Mouse (Mus musculus): ENCODE measurements around the gene Klhl2. TPM values are rescaled to one million over a fixed set of nuclear protein-coding genes. Genes with fewer than 3 reads are reported as not detected.

The Klhl2 gene
- polyA plus RNA-seq, 1 experiment from 2014 or later: 16.3 TPM

- no peak for ATAC-seq
- no peak overlapping the region for H3K9ac ChIP-seq (ENCODE audit: low read depth, low read length)
- H3K4me1 ChIP-seq (ENCODE audit: control insufficient read depth, insufficient read depth, low read depth, low read length): peaks cover 16% of the 10 kb centered on the region
- WGBS: 87% methylated on average over 8 of the region's 8 CpGs
- no peak overlapping the region for H3K4me3 ChIP-seq (ENCODE audit: low read length)
- H3K27me3 ChIP-seq (replicated peaks; ENCODE audit: control insufficient read depth, insufficient read depth, low read length): no peaks in the 10 kb centered on the region
- H3K9me3 ChIP-seq (ENCODE audit: control insufficient read depth, low read length): no peaks in the 10 kb centered on the region
- peaks cover 4% of the 10 kb centered on the region for H3K36me3 ChIP-seq (ENCODE audit: control insufficient read depth, insufficient read depth, low read length)
- H3K27ac ChIP-seq (ENCODE audit: low read depth, low read length): 0 out of 2 replicates have a peak overlapping the region, but pooled peaks have one; percentile 12
- no peak overlapping the region for H3K4me2 ChIP-seq (ENCODE audit: low read length)
These were observed 114.7 kb downstream of the Klhl2 start for GRCm38 (mm10) chr8:64735161-64735560.

- H3K27ac ChIP-seq (ENCODE audit: low read depth, low read length): peak within 1 kb of the TSS; percentile 95
- peak; percentile 99 for ATAC-seq
- H3K4me1 ChIP-seq (ENCODE audit: control insufficient read depth, insufficient read depth, low read depth, low read length): peaks cover 26% of the 10 kb centered on the region
- H3K4me2 ChIP-seq (ENCODE audit: low read length): peak within 1 kb of the TSS; percentile 74
- H3K27me3 ChIP-seq (replicated peaks; ENCODE audit: control insufficient read depth, insufficient read depth, low read length): no peaks in the 10 kb centered on the region
- no peaks in the 10 kb centered on the region for H3K9me3 ChIP-seq (ENCODE audit: control insufficient read depth, low read length)
- under 1% methylated on average over 52 of the region's 60 CpGs for WGBS
- peaks cover 7% of the 10 kb centered on the region for H3K36me3 ChIP-seq (ENCODE audit: control insufficient read depth, insufficient read depth, low read length)
- H3K9ac ChIP-seq (ENCODE audit: low read depth, low read length): peak within 1 kb of the TSS; percentile 87
- H3K4me3 ChIP-seq (ENCODE audit: low read length): peak within 1 kb of the TSS; percentile 85
These were observed 116.4 kb downstream of the Klhl2 start, which contains the start of gene Msmo1 for GRCm38 (mm10) chr8:64733271-64733943. Gene Msmo1 (minus strand): TSS chr8:64733792.

DNA sequence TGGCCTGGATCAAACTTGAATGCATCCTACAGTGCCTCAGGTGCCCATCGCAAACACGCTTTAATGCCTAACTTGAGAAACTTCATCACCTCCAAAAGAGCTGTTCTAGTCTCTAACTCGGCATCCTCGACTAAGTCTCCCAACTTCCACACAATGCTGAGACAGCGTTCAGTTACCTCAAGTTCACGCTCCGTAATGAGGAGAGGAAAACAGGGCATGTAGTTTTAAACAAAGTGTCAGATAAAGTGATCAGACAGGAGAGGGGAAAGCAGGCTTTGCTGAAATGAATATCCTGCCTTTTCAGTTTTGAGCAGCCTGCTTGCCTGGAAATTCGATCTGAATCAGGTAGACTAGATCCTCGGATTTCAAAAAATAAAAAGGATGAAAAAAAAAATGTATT lies 117.2 kb downstream of the Klhl2 start:
- peak overlapping the region; percentile 74 for H3K4me2 ChIP-seq (ENCODE audit: low read length)
- H3K4me1 ChIP-seq (ENCODE audit: control insufficient read depth, insufficient read depth, low read depth, low read length): peaks cover 28% of the 10 kb centered on the region
- peaks cover 7% of the 10 kb centered on the region for H3K36me3 ChIP-seq (ENCODE audit: control insufficient read depth, insufficient read depth, low read length)
- peak overlapping the region; percentile 85 for H3K4me3 ChIP-seq (ENCODE audit: low read length)
- ATAC-seq: no peak
- H3K9ac ChIP-seq (ENCODE audit: low read depth, low read length): peak overlapping the region; percentile 87
- H3K27me3 ChIP-seq (replicated peaks; ENCODE audit: control insufficient read depth, insufficient read depth, low read length): no peaks in the 10 kb centered on the region
- no peaks in the 10 kb centered on the region for H3K9me3 ChIP-seq (ENCODE audit: control insufficient read depth, low read length)
- peak overlapping the region; percentile 29; the same call in 1 of the 2 replicates for H3K27ac ChIP-seq (ENCODE audit: low read depth, low read length)
- 8% methylated on average over 9 of the region's 9 CpGs for WGBS

DNA sequence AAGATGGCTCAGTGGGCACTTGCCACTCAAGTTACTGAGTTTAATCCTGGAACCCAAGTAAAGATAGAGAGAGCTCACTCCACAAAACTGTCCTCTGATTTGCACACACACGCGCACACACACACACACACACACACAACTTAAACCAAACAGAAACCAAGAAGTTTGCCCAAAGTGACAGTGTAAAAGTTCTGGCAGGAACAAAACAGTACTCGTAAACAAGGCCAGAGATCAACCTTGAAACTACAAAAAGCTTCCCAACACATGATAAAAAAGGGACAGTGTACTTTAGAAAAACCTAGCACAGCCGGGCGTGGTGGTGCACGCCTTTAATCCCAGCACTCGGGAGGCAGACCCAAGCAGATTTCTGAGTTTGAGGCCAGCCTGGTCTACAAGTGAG lies 121.7 kb downstream of the Klhl2 start:
- no peak overlapping the region for H3K27ac ChIP-seq (ENCODE audit: low read depth, low read length)
- H3K4me2 ChIP-seq (ENCODE audit: low read length): no peak overlapping the region
- H3K9ac ChIP-seq (ENCODE audit: low read depth, low read length): no peak overlapping the region
- ATAC-seq: no peak
- no peak overlapping the region for H3K4me3 ChIP-seq (ENCODE audit: low read length)
- H3K36me3 ChIP-seq (ENCODE audit: control insufficient read depth, insufficient read depth, low read length): peaks cover 29% of the 10 kb centered on the region
- H3K27me3 ChIP-seq (replicated peaks; ENCODE audit: control insufficient read depth, insufficient read depth, low read length): no peaks in the 10 kb centered on the region
- WGBS: 91% methylated on average over 7 of the region's 7 CpGs
- peaks cover 28% of the 10 kb centered on the region for H3K4me1 ChIP-seq (ENCODE audit: control insufficient read depth, insufficient read depth, low read depth, low read length)
- H3K9me3 ChIP-seq (ENCODE audit: control insufficient read depth, low read length): no peaks in the 10 kb centered on the region

DNA sequence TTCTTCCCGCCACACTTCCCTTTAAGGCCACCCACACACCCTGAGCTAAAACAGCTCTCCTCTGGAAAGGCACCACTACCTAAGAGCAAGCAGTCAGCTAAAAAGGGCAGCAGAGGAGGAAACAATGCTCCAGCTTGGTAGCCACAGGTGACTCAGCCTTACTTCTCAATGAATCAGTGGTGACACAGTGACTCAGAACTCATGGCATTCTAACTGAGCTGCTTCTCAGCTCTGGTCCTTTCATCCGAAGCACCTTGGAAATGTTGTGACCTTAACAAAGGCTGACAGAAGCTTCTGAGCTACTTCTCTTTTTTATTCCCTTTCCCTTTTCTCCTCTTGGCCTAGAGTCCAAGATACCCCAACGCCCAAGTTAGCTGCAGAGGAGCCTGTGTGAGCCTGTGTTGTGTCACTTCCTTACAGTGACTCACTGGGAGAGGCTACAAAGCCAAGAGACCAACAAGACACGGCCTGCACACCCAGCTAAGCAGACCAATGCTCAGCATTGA lies 123.6 kb downstream of the Klhl2 start:
- Histone ChIP-seq H3K4me1 (ENCODE audit: control insufficient read depth, insufficient read depth, low read depth, low read length) (peaks cover 20% of the 10 kb centered on the region), H3K9ac (ENCODE audit: low read depth, low read length) (no peak overlapping the region), H3K4me2 (ENCODE audit: low read length) (no peak overlapping the region), H3K27me3 (replicated peaks; ENCODE audit: control insufficient read depth, insufficient read depth, low read length) (no peaks in the 10 kb centered on the region), H3K4me3 (ENCODE audit: low read length) (no peak overlapping the region), H3K27ac (ENCODE audit: low read depth, low read length) (no peak overlapping the region), H3K9me3 (ENCODE audit: control insufficient read depth, low read length) (no peaks in the 10 kb centered on the region), H3K36me3 (ENCODE audit: control insufficient read depth, insufficient read depth, low read length) (peaks cover 39% of the 10 kb centered on the region)
- no peak for ATAC-seq
- WGBS: 87% methylated on average over 4 of the region's 4 CpGs

- Histone ChIP-seq H3K36me3 (ENCODE audit: control insufficient read depth, insufficient read depth, low read length) (peaks cover 55% of the 10 kb centered on the region), H3K9me3 (ENCODE audit: control insufficient read depth, low read length) (no peaks in the 10 kb centered on the region), H3K9ac (ENCODE audit: low read depth, low read length) (no peak overlapping the region), H3K27me3 (replicated peaks; ENCODE audit: control insufficient read depth, insufficient read depth, low read length) (no peaks in the 10 kb centered on the region), H3K27ac (ENCODE audit: low read depth, low read length) (no peak overlapping the region), H3K4me2 (ENCODE audit: low read length) (no peak overlapping the region), H3K4me1 (ENCODE audit: control insufficient read depth, insufficient read depth, low read depth, low read length) (peaks cover under 1% of the 10 kb centered on the region; the same call in 1 of the 2 replicates), H3K4me3 (ENCODE audit: low read length) (no peak overlapping the region)
- 95% methylated on average over 2 of the region's 2 CpGs for WGBS
- no peak for ATAC-seq
These were observed 126.6 kb downstream of the Klhl2 start for GRCm38 (mm10) chr8:64723206-64723605.

GRCm38 (mm10) chr8:64717868-64718267 lies 131.9 kb downstream of the Klhl2 start:
- no peaks in the 10 kb centered on the region for H3K27me3 ChIP-seq (replicated peaks; ENCODE audit: control insufficient read depth, insufficient read depth, low read length)
- 86% methylated on average over 7 of the region's 7 CpGs for WGBS
- no peak overlapping the region for H3K9ac ChIP-seq (ENCODE audit: low read depth, low read length)
- H3K36me3 ChIP-seq (ENCODE audit: control insufficient read depth, insufficient read depth, low read length): peaks cover 55% of the 10 kb centered on the region
- H3K4me3 ChIP-seq (ENCODE audit: low read length): no peak overlapping the region
- no peak overlapping the region for H3K4me2 ChIP-seq (ENCODE audit: low read length)
- no peaks in the 10 kb centered on the region for H3K9me3 ChIP-seq (ENCODE audit: control insufficient read depth, low read length)
- no peaks in the 10 kb centered on the region for H3K4me1 ChIP-seq (ENCODE audit: control insufficient read depth, insufficient read depth, low read depth, low read length)
- no peak overlapping the region for H3K27ac ChIP-seq (ENCODE audit: low read depth, low read length)
- ATAC-seq: no peak

DNA sequence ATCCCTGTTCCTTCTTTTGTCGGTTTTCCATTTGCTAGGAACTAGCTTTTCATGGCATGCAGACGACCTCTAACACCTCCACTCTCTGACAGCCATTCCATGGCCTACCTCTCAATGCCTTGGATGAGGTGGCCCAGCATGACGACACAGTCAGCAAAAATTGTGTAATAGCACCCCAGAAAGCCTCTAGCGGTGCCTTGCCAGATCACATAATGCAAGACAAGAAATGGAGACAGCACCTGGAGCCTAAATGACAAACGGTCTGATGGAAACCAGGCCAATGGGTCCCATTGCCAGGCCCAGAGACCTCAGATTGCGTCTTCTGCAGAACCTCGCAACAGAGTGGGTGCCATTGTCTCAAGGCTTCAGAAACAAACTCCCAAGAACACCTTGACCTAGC lies 137.3 kb downstream of the Klhl2 start:
- Histone ChIP-seq H3K27me3 (replicated peaks; ENCODE audit: control insufficient read depth, insufficient read depth, low read length) (no peaks in the 10 kb centered on the region), H3K9ac (ENCODE audit: low read depth, low read length) (no peak overlapping the region), H3K36me3 (ENCODE audit: control insufficient read depth, insufficient read depth, low read length) (peaks cover 15% of the 10 kb centered on the region), H3K4me2 (ENCODE audit: low read length) (no peak overlapping the region), H3K9me3 (ENCODE audit: control insufficient read depth, low read length) (no peaks in the 10 kb centered on the region), H3K27ac (ENCODE audit: low read depth, low read length) (no peak overlapping the region), H3K4me3 (ENCODE audit: low read length) (no peak overlapping the region), H3K4me1 (ENCODE audit: control insufficient read depth, insufficient read depth, low read depth, low read length) (no peaks in the 10 kb centered on the region)
- 87% methylated on average over 7 of the region's 7 CpGs for WGBS
- no peak for ATAC-seq

DNA sequence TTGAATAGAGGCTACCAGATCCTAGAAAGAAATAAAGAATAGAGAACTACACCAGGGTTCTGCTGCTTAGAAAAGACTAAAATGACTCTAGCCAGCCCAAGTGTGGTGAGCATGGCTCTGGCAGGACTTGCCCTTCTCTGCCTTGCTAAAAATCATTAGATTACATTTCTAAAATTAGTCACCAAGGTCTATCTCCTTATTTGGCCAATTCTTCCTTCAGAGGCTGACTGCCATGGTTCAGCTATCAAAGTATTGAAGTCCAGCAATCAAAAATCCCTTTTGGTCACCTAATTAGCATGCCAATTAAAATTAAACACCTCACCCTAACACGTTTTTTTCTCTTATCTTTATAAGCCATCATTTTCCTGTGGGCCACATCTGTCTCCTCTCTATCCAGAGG lies 138.3 kb downstream of the Klhl2 start:
- H3K36me3 ChIP-seq (ENCODE audit: control insufficient read depth, insufficient read depth, low read length): peaks cover 7% of the 10 kb centered on the region
- H3K4me3 ChIP-seq (ENCODE audit: low read length): no peak overlapping the region
- no peak overlapping the region for H3K4me2 ChIP-seq (ENCODE audit: low read length)
- ATAC-seq: no peak
- H3K9ac ChIP-seq (ENCODE audit: low read depth, low read length): no peak overlapping the region
- no peak overlapping the region for H3K27ac ChIP-seq (ENCODE audit: low read depth, low read length)
- no peaks in the 10 kb centered on the region for H3K9me3 ChIP-seq (ENCODE audit: control insufficient read depth, low read length)
- no peaks in the 10 kb centered on the region for H3K4me1 ChIP-seq (ENCODE audit: control insufficient read depth, insufficient read depth, low read depth, low read length)
- no peaks in the 10 kb centered on the region for H3K27me3 ChIP-seq (replicated peaks; ENCODE audit: control insufficient read depth, insufficient read depth, low read length)
- WGBS: 33% methylated on average over 1 of the region's 1 CpGs
